Mouse (Mus musculus) CH12F3 (cell line): ENCODE data around the gene Hivep1.

Experiments used
- in situ Hi-C: fragments of 300-500 bp; cut with MboI; formaldehyde crosslinking; loops from 2 replicates; pipeline ENCODE4 v1.14.3; 2020; ENCODE audit warnings: low sequenced_read_pairs

The Hivep1 gene

DNA sequence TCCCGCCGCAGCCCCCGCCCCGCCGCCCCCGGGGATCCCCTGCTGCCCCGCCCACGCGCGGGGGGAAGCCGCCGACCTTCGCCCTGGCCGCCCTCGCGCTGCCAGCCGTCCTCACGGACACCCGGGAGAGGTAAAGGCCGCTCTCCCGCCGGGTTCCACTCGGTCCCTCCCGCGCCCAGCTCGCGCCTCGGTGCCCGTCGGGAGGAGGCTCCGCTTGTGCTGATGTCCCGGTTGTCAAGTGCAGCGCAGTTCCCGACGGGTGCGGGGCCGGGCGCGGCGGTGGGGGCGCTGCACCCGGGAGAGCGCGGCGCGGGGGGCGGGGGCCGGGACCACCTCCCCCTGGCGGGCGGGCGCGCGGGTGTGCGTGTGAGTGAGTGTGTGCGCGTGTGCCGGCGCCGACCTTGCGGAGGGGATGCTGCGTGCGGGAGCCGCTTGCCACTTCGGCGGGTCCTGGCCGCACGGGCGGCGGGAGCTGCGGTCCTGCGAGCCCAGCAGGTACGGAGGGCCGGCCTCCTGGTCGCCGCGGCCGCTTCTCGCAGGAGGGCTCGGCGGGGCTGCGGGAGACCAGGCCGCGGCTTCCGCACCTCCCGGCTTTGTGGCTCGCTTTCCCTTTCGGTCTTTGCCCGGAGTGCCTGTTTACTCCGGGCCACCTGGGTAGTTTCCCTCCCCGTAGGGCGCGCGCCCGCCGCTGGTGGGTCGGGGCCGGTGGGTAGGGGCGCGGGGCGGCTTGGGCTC, at the start of gene Hivep1:
Gene Hivep1, plus strand, starts transcription at position 61 of the 735 bp plus-strand sequence.
- in situ Hi-C loops, result no loop called here

DNA sequence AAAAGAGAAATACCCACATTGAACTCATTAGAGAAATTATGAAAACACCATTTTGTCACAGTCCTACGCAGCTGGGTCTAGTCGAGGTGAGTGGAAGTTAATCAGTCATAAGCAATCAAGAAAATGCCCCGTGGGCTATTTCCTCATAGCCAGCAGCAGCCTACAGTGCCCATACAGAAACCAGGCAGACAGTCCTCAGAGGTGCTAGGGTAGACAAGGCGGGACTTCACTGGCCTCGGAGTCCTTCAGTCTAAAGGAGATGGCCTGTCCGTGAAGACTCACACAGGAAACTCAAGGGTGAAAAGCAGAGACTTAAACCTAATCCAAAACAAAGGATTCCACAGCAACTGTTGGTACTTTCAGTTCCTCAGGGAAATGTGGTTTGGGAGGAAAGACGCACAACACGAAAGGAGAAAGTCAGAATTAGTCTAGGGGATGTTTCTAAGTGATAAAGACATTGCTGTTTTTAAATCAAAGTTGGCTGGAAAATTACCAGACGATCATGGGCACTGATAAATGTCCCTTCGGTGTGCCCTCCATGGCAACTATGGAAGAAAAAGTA, 36.3 kb upstream of the Hivep1 start:
- in situ Hi-C loops, result no loop called here

DNA sequence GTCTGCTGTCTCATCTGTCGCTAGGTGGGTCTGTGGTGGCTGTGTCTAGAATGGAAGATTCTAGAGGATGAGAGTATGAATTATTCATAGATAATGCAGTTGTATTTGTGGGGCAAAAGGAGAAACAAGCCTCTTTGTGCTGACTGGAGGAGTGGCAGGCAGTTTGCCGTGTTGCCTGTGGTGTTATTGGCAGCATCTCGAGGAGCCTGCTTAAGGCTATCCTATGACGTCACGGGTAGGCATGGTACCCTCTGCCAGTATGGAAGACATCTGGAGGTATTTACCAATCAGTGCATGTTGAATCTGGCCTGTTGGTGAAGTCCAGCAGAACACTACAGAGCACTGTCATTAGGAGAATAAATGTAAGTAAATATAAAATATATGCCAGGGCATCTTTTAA, 35.6 kb upstream of the Hivep1 start:
- in situ Hi-C loops, result no loop called here

DNA sequence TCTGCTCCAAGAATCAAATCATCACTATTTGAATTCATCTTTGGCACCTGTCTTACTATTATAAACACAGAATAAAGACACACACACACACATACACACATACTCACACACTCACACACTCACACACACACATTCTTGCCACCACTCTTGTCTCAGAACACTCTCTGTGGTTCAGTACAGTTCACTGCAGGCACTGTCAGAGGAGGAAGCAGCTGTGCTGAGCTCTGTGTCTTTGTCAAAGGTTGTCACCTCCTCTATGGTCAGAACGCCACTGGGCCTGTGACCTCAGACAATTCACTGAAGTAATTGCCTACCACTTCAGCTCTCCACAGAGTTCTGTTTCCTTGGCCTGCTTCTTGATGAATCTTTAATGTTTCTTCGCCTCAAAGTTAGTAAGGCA, 33.5 kb upstream of the Hivep1 start:
- in situ Hi-C loops, result no loop called here

DNA sequence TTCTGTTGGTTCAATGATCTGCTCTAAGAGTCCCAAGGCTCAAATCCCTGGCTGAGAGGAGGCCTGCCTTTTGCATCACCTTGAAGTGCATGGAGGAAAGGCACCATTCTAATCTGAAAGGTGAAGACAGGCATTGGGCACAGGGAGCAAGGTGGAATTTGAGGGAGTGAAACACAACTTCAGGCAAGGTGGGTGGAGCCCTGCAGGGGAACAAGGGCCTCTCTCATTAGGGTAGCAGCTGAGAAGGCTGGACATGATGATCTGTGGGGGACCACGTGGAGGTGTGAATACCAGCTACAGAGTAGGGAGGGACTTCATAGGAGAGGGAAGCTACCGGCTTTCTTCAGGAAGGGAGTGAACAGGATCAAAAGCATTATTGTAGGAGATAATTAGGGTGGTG, 10.6 kb upstream of the Hivep1 start:
- in situ Hi-C loops, result no loop called here

DNA sequence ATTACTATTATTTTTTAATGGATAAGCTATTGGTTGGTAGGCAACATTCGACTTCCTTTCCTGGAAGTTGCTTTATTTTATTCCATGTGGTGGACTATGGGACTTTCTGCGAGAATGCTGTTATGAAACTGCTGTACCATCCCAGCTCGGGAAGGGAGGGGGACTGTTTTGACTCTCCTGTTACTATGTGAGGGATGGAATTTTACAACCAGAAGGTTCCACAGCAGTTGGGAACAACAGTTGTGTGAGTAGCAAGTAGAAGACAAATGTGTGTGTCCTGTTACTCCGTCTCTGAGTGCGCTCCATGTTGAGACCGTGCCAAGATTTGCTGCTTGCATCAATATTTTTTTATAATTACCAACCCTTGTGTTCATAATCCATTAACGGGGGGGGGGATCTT, 8.4 kb upstream of the Hivep1 start:
- in situ Hi-C loops, result no loop called here

DNA sequence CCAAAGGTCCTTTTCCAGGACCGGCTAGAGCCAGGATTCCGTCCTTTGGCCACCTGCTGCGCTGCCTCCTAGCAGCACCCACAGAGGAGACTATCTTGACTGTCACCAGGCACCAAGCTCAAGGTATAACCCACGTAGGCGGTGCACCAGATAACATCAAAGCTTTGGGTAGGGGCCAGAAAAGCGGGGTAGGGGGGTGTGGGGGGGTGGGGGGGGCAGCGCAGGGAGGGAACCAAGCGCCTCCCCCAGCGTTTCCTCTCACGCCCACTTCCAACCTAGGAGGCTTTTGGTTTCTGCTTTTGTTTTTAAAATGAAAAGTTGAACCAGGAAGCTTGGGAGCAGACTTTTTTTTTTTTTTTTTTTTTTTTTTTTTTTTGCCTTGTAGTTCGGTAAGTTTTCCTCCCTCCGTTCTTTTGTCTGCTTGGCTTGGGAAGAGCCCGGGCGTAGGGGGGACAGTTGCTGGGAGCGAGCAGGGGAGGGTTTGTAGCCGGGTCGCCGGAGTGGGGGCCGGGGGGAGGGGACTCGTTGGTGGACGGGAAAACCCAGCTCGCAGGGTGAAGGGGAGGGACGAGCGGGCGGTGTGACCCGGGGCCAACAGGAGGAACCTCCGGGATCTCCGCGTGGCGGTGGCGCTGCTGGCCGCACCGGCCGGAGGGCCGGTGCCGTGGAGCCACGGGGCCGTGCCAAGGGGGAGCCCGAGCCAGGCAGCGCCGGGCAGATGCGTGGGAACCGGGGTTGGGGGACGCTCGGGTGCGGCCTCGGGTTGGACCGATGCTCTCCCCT, 2.6 kb upstream of the Hivep1 start:
- in situ Hi-C loops, result no loop called here

DNA sequence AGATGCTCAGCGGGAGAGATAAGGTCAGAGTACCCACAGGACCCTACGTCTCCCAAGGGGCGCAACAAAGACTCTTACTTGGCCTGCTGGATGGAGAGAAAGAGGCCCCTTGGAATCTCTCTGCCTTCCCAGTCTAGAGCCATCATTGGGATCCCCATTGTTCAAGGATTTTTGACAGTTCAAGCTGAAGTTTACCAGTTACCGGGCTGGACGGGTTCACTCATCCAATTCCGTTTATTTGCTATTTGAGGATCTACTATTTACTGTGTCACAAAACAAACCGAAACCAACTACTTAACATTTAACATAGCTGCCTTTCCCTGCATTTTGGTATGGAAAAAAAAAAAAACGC, 2.1 kb upstream of the Hivep1 start:
- in situ Hi-C loops, result no loop called here

DNA sequence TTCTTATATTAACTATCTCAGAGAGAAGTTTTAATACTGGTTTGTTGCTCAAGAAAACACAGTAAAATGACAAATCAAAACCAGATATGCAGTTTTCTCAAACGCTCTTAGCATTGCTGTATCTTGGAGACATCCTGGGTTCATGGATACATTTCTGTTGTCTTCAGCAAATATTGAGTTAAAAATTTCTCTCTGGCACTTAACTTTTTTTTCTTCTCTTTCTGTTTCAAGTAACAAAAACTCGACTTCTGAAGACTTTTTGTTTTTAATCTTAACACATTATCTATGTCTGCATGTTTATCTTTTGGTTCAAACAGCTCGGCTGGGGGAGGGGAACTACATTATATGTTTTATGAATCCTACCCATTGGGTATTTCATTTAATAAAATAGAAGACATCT, 1.7 kb upstream of the Hivep1 start:
- in situ Hi-C loops, result no loop called here

DNA sequence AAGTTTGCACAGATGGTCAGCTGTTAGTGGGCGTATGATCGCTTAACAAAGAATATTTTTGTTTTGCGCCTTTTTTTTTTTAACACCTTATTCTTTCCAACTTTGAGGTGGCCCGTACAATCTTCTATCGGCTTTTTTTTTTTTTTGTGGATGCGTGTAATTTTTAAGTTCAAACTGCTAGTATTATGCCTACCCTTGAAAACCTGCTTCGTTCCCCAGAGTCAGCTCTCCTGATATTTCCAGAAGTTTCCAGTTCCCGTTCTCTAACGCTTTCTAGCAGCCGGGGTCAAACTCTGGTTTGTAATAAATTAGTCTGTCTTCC, 980 bp upstream of the Hivep1 start:
- in situ Hi-C loops, result no loop called here

DNA sequence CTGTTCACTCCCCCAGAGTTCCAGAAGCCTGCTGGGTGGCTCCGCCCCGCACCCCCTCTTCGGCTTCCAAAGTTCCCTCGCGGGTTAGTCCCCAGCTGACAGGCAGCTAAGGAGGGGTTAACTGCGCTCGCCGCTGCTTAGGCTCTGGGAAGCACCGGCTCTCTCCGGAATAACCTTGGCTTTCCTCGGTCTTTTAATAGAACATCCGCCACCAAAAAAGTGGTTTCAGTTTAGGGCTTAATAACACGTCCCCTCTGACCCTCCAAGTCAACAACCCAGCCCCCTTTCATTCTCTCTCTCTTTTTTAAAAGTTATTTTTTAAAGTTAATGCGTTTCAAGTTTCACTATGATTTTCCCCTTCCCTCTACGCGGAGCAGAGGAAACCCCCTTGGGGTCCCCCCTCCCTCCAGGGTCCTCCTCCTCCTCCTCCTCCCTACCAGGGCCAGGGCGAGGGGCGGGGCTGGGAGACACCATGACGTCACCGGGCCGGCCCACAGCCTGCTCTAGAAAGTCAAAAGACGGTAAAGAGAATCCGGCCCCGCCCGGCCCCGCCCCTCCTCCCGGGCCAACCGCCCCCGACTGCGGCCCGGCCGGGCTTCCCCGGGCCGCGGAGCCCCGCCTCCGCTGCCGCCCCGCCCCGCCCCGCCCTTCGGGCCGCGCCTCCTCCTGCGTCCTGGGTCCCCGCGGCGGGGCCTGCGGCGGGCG, 467 bp upstream of the Hivep1 start:
- in situ Hi-C loops, result no loop called here

DNA sequence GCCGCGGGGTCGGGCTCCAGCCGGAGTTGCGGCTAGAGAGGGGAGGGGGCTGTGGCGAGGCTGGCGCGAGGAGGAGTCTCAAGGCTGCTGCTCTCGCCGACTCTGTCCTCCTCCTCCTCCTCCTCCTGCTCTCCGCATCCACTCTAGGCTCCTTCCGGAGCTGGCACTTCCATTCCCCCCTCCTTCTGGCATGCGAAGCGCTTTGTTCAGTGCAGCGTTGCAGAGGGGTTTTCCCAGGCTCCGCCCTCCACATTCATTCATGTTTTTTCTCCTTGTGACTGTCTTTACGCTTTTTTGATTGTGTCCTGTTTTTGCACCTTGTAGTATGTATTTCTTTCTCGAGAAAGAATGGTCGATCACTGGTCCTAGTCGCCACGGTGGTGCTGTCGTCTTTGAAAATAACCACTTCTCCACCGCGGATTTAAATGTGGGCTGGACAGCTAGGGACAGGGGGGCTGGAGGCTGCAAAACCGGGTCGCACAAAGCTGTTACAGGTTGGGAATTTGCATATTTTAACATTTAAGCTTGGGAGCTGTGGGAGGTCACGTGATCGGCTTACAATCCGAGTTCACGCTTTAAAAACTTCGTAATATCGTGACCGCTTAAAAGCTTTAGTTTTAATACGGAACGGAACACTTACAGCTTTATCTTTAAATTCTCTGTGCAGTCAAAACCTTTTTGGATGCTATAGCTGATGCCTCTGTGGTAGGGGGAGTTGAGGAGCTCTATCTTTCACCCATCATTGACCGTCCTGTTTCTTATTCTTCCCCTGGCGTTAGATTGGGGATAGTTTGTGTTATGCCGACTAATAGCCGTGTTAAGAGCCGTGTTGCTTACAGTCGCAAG, 1.1 kb downstream of the Hivep1 start:
- in situ Hi-C loops, result no loop called here

DNA sequence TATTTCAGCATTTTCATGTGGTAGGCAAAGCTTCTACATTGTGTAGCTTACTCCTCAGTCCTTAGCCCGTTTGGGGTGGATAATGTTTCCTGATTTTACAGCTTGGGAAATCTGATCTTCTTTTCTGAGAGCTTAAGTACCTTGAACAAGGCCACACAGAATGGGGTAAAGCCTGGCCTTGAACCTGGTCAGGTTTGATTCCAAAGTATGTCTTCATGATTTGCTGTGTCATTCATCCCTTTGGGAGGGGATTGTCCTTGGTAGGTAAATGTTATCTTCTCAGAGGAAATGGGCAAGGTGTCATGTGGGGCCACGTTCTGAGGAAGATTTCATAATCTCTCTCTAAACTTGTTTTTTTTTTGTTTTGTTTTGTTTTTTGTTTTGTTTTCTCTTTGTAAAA, 1.8 kb downstream of the Hivep1 start:
- in situ Hi-C loops, result no loop called here

DNA sequence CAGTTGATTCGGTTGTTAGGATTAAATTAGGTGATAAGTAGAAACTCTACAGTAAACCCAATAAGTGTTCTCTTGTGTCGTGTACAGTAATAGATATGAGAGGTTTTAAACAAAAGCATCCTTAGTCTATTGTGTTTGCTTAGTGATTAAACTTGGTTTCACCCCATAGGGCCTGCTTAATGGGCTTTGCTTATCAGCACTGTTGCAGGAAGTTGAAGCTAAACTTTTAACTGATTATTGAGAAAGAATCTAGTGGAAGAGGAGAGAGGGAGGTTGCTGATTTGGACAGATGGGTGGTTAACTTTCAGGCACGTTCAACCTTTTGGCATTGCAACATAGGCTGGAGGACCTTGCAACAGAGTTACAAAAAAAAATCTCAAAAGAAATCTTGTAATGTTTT, 2.3 kb downstream of the Hivep1 start:
- in situ Hi-C loops, result no loop called here

DNA sequence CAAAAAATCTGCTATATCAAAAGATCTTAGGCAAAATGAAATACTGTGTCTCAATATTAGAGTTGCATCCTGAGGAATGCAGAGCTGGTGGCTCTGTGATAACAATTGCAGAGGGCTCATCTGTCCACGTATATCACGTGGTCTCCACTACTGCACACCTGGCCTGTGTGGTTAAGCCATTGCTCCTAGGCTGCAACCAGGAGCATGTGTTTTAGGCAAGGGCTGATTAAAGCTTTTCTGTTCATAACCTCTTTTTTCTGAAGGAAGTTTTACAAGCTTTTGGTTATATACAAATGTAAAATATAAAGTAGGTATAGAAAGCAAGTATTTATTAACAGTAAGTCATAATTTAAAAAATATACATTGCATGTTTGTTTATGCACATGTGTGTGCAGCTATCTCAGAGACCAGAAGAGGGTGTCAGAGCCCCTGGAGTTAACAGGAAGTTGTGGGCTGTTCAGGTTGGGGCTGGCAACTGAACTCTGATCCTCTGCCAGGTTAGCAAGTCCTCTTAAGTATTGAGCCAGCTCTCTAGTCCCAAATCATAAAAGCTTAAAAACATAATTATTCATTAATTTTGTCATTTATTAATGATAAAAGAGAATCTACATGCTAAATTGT, 5.0 kb downstream of the Hivep1 start:
- in situ Hi-C loops, result no loop called here

DNA sequence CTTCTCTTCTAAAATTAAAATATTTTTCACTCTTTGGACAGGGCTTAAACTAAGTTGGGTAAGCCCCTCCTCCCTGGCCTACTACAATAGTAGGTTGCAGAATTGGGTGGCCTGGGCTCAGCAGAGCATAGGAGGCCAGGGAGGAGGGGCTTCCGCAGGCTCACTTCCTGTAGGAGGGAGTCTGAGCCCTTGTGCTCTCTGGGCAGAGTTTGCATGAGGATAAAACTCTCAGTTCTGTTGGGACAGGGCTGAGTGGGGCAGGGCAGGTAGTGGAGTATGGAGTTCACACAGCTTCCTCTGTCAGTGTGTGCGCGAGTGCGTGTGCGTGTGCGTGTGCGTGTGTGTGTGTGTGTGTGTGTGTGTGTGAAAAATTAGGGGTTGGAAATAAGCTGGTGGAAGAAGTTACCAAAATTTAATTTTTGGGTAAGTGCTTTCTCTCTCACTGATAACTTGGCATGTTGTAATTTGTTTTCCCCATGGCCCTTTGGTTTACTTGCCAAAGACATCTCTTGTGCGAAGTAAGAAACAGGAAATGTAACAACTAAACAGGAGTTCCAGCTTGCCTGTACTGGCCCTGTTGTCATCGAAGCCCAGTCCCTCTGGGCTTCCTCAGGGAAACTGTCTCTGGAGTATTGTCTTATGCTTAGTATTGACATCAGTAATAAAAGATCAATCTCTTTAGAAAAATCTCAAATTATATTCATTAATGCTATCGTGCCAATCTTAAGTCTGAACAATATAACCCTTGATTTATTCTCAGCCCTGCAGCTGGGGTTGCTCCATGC, 9.2 kb downstream of the Hivep1 start:
- in situ Hi-C loops, result no loop called here

DNA sequence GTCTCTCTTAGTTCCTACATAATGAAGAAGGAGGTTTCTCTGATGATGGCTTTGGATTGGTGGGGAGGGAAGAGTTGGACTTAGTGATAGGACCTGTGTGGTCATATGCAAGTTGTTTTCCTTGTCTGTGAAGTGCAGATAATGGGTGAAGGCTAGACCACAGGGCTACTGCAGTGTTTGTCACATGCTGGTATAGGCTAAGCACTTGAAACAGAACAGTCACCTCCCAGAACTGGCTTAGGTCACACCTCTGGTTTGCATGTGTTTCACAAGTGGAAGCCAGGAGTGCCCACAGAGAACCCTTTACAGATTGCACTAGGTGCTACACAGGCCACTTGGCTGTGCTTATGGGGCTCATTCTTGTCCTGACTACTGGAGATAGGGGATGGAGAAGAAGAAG, 12.4 kb downstream of the Hivep1 start:
- in situ Hi-C loops, result no loop called here

DNA sequence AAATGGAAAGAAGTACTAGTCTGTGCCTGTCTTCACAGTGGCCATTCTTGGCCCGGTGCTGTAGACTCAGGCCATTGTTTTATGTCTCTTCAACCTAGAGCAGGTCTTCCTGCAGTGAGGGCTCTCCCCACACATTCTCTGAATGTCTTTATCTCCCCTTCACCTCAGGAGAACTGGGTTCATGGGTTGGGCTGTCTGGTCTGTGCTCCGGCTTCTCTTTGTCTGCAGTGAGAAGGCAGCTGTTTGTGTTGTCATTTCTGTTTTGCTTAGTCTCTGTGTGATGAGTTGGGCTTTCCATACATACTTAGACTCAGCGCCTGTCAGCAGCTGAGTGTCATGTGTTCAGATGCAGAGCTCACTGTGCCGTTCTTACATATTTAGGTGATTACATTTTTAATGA, 18.4 kb downstream of the Hivep1 start:
- in situ Hi-C loops, result no loop called here

DNA sequence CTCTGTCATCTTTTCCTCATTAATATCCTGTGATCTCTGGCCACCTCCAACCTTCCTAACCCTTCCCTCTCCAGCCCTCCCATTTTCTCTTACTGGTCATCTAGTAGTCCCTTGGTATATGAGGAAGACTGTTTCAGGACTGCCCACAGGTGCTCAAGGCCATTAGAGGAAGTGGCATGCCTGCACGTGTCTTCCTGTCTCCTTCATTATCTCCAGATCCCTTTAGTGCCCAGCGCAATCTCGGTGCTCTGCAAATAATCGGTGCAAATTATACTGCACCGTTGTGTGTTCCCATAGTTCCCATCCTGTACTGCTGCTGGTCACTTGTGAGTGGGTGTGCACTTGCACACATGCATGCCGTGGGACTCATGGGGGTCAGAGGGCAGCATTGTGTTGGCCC, 19.2 kb downstream of the Hivep1 start:
- in situ Hi-C loops, result no loop called here

DNA sequence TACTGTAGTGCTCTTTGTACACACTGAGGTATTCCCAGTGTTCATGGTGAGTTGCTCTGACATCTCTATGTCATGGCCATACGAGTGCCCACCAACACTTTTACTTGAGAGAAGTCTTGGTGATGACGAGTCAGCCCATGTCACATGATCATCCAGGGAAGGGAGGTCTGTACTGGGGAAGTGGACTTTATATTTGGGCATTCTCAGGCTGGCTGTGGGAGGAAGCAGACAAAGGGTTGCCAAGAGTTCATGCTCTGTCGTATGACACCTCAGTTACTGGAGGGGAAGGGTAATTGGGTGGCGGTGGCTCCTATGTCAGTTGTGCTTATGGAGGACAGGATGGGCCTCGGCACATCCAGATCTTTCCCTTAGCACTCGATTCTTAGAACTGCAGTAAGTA, 21.5 kb downstream of the Hivep1 start:
- in situ Hi-C loops, result no loop called here
